Mouse (Mus musculus) midbrain, embryonic 13.5 days (tissue): ENCODE measurements at regions not wholly inside any gene's neighbourhood (a gene's known extent, or its start where the extent isn't known, plus 50 kb on each side); places are given as distances from the start of the nearest gene placed in this dataset.

Experiments used
- ATAC-seq: fragments of 200-750 bp; cut with Nextera tagmentation; 2 replicates; pipeline ENCODE4 v1.8.0; 2017; ENCODE audit warnings: mild to moderate bottlenecking, moderate TSS enrichment, moderate library complexity
- H3K27ac ChIP-seq: fragments of 300-500 bp; sonication (generic); 2 replicates; pipeline ENCODE4 v1.5.1; 2015; ENCODE audit warnings: inconsistent platforms, mild to moderate bottlenecking, moderate library complexity
- H3K27me3 ChIP-seq: fragments of 300-500 bp; sonication (generic); 2 replicates; pipeline ENCODE4 v1.6.1; 2015; ENCODE audit warnings: mild to moderate bottlenecking, inconsistent platforms
- H3K36me3 ChIP-seq: fragments of 300-500 bp; sonication (generic); 2 replicates; pipeline ENCODE4 v1.6.1; 2015; ENCODE audit warnings: mild to moderate bottlenecking, inconsistent platforms
- H3K4me1 ChIP-seq: fragments of 300-500 bp; sonication (generic); replicated peaks from 2 replicates; pipeline ENCODE4 v1.6.1; 2015; ENCODE audit warnings: inconsistent platforms
- H3K4me2 ChIP-seq: fragments of 300-500 bp; sonication (generic); replicated peaks from 2 replicates; pipeline ENCODE4 v1.6.1; 2015; ENCODE audit warnings: moderate library complexity, mild to moderate bottlenecking, inconsistent platforms
- H3K4me3 ChIP-seq: fragments of 300-500 bp; sonication (generic); replicated peaks from 2 replicates; pipeline ENCODE4 v1.5.1; 2015; ENCODE audit warnings: mild to moderate bottlenecking, inconsistent platforms
- H3K9ac ChIP-seq: fragments of 300-500 bp; sonication (generic); replicated peaks from 2 replicates; pipeline ENCODE4 v1.6.1; 2015; ENCODE audit warnings: mild to moderate bottlenecking, inconsistent platforms
- H3K9me3 ChIP-seq: fragments of 300-500 bp; sonication (generic); 2 replicates; pipeline ENCODE4 v1.6.1; 2016; ENCODE audit warnings: mild to moderate bottlenecking, inconsistent platforms
- WGBS: fragments of 180-500 bp; shearing (Covaris S2); methylation state at CpG from one replicate; pipeline ENCODE4 v1.1.7; 2015; 5-methylcytosine and 5-hydroxymethylcytosine counted together

DNA sequence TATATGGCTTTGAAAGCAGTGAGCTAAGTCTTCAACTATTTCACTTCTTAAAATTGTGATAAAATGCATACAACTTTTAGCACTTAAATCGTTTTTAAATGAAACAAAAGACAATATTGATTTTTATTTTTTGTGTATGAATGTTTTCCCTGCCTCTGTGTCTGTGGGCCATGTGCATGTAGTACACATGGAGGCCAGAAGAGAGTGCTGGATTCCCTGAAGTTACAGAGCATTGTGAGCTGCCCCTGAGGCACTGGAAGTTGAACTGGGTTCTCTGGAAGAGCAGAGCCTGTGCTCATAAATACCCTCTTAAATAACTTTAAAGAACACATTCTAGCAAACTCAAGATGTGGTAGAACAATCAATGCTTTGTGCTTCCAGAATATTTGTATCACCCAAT lies 61.8 kb upstream of the Gm6812 start:
- H3K4me3 ChIP-seq = no peak overlapping the region
- WGBS = 38% methylated on average over 1 of the region's 1 CpGs
- H3K9ac ChIP-seq = no peak overlapping the region
- no peaks in the 10 kb centered on the region for H3K9me3 ChIP-seq
- no peaks in the 10 kb centered on the region for H3K27me3 ChIP-seq
- no peak for ATAC-seq
- no peak overlapping the region for H3K27ac ChIP-seq
- H3K4me2 ChIP-seq = no peak overlapping the region
- no peaks in the 10 kb centered on the region for H3K4me1 ChIP-seq
- no peaks in the 10 kb centered on the region for H3K36me3 ChIP-seq

DNA sequence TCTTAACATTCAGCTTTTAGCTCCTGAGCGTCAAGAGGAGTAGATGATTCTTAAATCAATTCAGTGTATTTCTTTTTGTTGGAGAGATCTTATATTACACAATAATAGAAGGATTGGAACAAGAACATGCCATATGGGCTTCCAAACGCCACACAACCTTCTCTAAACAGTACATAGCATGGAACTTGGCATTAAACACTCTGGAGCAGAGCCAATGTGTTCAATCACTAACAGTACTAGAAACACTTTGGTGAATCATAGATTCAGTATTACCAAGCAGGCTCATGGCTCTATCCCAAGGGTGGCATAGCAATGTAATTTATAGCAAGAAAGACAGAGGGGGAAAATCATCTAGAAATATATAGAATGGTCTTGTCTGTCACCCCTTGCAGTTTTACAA lies 60.4 kb upstream of the Gm6812 start:
- no peak for ATAC-seq
- H3K4me2 ChIP-seq = no peak overlapping the region
- H3K9ac ChIP-seq = no peak overlapping the region
- WGBS = 63% methylated on average over 2 of the region's 2 CpGs
- H3K27ac ChIP-seq = no peak overlapping the region
- no peaks in the 10 kb centered on the region for H3K9me3 ChIP-seq
- no peaks in the 10 kb centered on the region for H3K4me1 ChIP-seq
- no peaks in the 10 kb centered on the region for H3K36me3 ChIP-seq
- no peak overlapping the region for H3K4me3 ChIP-seq
- H3K27me3 ChIP-seq = no peaks in the 10 kb centered on the region

GRCm38 (mm10) chrX:68950730-68951129 lies 57.9 kb upstream of the Gm6812 start:
- WGBS = 14% methylated on average over 1 of the region's 1 CpGs
- Histone ChIP-seq H3K27me3 (no peaks in the 10 kb centered on the region), H3K9me3 (no peaks in the 10 kb centered on the region), H3K4me3 (no peak overlapping the region), H3K36me3 (no peaks in the 10 kb centered on the region), H3K4me2 (no peak overlapping the region), H3K4me1 (no peaks in the 10 kb centered on the region), H3K27ac (no peak overlapping the region), H3K9ac (no peak overlapping the region)
- peak; percentile 70 for ATAC-seq

DNA sequence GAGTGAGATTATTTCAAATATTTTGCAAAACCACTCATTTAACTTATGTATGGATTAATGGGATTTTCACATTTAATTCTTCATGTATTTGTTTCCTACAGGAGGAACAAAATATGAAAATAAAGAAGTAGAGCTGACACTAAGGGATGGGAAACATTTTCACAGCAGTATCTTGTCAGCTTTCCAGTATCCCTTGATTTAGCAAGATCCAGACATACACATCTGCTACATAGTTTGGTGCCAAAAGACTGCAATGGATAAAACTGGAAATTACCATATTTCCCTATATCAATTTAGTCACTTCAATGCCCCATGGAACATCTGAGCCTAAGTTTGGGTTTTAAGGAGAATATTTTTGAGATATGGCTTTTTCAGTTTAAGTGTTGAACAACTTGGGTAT lies 52.9 kb upstream of the Gm6812 start:
- no peak for ATAC-seq
- H3K4me1 ChIP-seq = no peaks in the 10 kb centered on the region

More for the DNA sequence above, 52.9 kb upstream of the Gm6812 start:
- no peak overlapping the region for H3K4me3 ChIP-seq
- H3K36me3 ChIP-seq = no peaks in the 10 kb centered on the region
- H3K9me3 ChIP-seq = no peaks in the 10 kb centered on the region
- H3K27me3 ChIP-seq = no peaks in the 10 kb centered on the region
- no peak overlapping the region for H3K9ac ChIP-seq
- no peak overlapping the region for H3K4me2 ChIP-seq
- H3K27ac ChIP-seq = no peak overlapping the region
